Mouse (Mus musculus) cerebellum, adult 2 months (tissue): ENCODE results near the gene Zc3h18.

Experiments
- CTCF ChIP-seq: fragments of 200-500 bp; IDR thresholded peaks from 2 replicates; pipeline ENCODE4 v1.5.1; 2011; ENCODE audit warnings: low read depth, mild to moderate bottlenecking, control low read depth, low read length, moderate library complexity, borderline replicate concordance; ENCODE audit not compliant: insufficient read depth
- POLR2A ChIP-seq: fragments of 200-500 bp; IDR thresholded peaks from 2 replicates; pipeline ENCODE4 v1.6.1; 2011; ENCODE audit warnings: low read length, control low read depth, borderline replicate concordance; ENCODE audit not compliant: insufficient read depth

- TF ChIP-seq CTCF: no peak
- no peak for TF ChIP-seq POLR2A
These were observed 12.9 kb downstream of the Zc3h18 start for GRCm38 (mm10) chr8:122389357-122389756.
